8 mouse cellular contexts compared by ENCODE assay signal in the genomic region with DNA sequence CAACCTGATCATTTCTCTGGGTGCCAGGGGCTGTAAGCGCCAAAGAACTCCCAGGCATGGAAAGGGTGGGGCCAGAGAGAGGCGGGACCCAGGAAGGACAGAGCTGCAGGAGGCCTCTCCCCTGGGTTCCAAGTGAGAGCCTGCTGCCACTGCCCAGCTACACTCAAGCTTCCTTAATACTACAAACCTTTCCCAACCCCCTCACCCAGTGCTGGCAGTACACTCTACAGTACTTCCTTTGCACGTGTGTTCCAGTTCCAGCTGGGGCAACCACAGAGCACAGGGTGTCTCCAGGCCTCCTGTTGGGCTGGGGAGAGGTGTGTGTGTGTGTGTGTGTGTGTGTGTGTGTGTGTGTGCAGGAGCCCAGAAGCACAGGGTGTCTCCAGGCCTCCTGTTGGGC. TPM values are rescaled to one million over a fixed set of nuclear protein-coding genes. Genes with fewer than 3 reads are reported as not detected.
DNase-seq lines count a peak whose midpoint lies in the region; ATAC-seq and TF ChIP-seq lines count a peak whose summit lies in the region.

No protein-coding gene starts in this region.

- 0 out of 2 replicates have a peak overlapping the region, but pooled peaks have one; percentile 4 for H3K27ac ChIP-seq in intestine, postnatal 0 days (ENCODE audit: low read depth, low read length)

- 0 out of 2 replicates have a peak, but pooled peaks cover 3% of the 10 kb centered on the region for H3K36me3 ChIP-seq in intestine, postnatal 0 days (ENCODE audit: control insufficient read depth, insufficient read depth)

- ATAC-seq in intestine, postnatal 0 days = peak; percentile 80
- ATAC-seq in activated CD4-positive, CD25-positive, alpha-beta regulatory T cell, adult 4 months = no peak

- no peaks in the 10 kb centered on the region for H3K27me3 ChIP-seq in intestine, postnatal 0 days (replicated peaks; ENCODE audit: control insufficient read depth, insufficient read depth, low read length)

- no peak overlapping the region for H3K9ac ChIP-seq in intestine, postnatal 0 days (ENCODE audit: low read depth, low read length)

- 14% methylated on average over 3 of the region's 3 CpGs for WGBS in intestine, postnatal 0 days

- H3K4me2 ChIP-seq in intestine, postnatal 0 days (replicated peaks; ENCODE audit: low read depth) = peak overlapping the region; percentile 21; the same call in 1 of the 2 replicates

- DNase-seq in 3T3-L1 (ENCODE audit: low read depth, low spot score) = peak; percentile 48
- DNase-seq in adipocyte (ENCODE audit: low spot score) = peak; percentile 77
- peak; percentile 72 for DNase-seq in lung, postnatal 10 days
- peak; percentile 91 for DNase-seq in thymus, postnatal 0 days (ENCODE audit: low spot score)
- DNase-seq in adrenal gland, adult 2 months = no peak
- DNase-seq in layer of hippocampus, adult 8-10 months (ENCODE audit: low spot score in 2 of 2) = no peak

- no peaks in the 10 kb centered on the region for H3K9me3 ChIP-seq in intestine, postnatal 0 days (ENCODE audit: control insufficient read depth)

- no peak overlapping the region for H3K4me3 ChIP-seq in intestine, postnatal 0 days (ENCODE audit: low read depth, low read length)

- TF ChIP-seq CTCF in intestine, postnatal 0 days (IDR thresholded peaks at IDR 0.05; ENCODE audit: low read depth) = no peak

- peaks cover 10% of the 10 kb centered on the region; the same call in 1 of the 2 replicates for H3K4me1 ChIP-seq in intestine, postnatal 0 days (replicated peaks; ENCODE audit: control insufficient read depth, insufficient read depth, low read length)

RNA-seq across cellular contexts. Expression of a gene that starts 56.8 kb away (rescaled TPM):
- polyA plus RNA-seq in intestine, postnatal 0 days (2015; fragmentation: Nextera tagmentation; extraction: Ambion mirVana) = 6.4 and 7.8 TPM in 2 replicates
- polyA plus RNA-seq in thymus, postnatal 0 days (2015; fragmentation: Nextera tagmentation; extraction: Ambion mirVana) = 26.3 and 35.9 TPM in 2 replicates
- polyA plus RNA-seq in activated CD4-positive, CD25-positive, alpha-beta regulatory T cell, adult 4 months (2017; shearing (Covaris generic)) = 1 to 10 TPM; 2.9 to 4.1 TPM
- total RNA-seq in adrenal gland, adult 2 months (2021) = 10 to 100 TPM; 27.1 to 28.7 TPM
- polyA plus RNA-seq in adrenal gland, adult 2 months (2012; rRNA removed) = 42.1 and 46.3 TPM in 2 replicates
- total RNA-seq in layer of hippocampus, adult 8-10 months (2022) = 100 to 1,000 TPM; 114 to 136 (median 127) TPM

Comparison
In these comparisons a context has a peak if more than half of its experiments do, and no peak if none do; other contexts are left out.
1. DNase-seq: peak in 3T3-L1 (single experiment), adipocyte (single experiment), lung, postnatal 10 days (single experiment) and thymus, postnatal 0 days (single experiment); none in adrenal gland, adult 2 months (single experiment) and layer of hippocampus, adult 8-10 months (0 of 2).